Mouse (Mus musculus) cerebellum, adult 18-20 months (tissue): ENCODE measurements at regions not wholly inside any gene's neighbourhood (a gene's known extent, or its start where the extent isn't known, plus 50 kb on each side); places are given as distances from the start of the nearest gene placed in this dataset.

Experiments
- DNase-seq, 2 experiments: peaks; one replicate each; pipeline ENCODE4 v3.0.0; 2021

GRCm38 (mm10) chr13:107873244-107873667, 171.0 kb upstream of the Smim15 start:
- DNase-seq = no peak

GRCm38 (mm10) chr13:107872574-107872973, 171.7 kb upstream of the Smim15 start:
- no peak for DNase-seq

- no peak for DNase-seq
These were observed 172.1 kb upstream of the Smim15 start for GRCm38 (mm10) chr13:107872137-107872536.

GRCm38 (mm10) chr13:107868906-107869305, 175.3 kb upstream of the Smim15 start:
- DNase-seq = no peak

GRCm38 (mm10) chr13:107866825-107867224, 177.4 kb upstream of the Smim15 start:
- DNase-seq = no peak

- DNase-seq = no peak
These were observed 181.2 kb upstream of the Smim15 start for GRCm38 (mm10) chr13:107862793-107863654.

- DNase-seq = no peak
These were observed 182.7 kb upstream of the Smim15 start for GRCm38 (mm10) chr13:107861384-107862134.

- DNase-seq = no peak
These were observed 187.0 kb upstream of the Smim15 start for GRCm38 (mm10) chr13:107857043-107857755.

- DNase-seq = no peak
These were observed 193.2 kb upstream of the Smim15 start for GRCm38 (mm10) chr13:107850907-107851560.

- no peak for DNase-seq
These were observed 195.4 kb upstream of the Smim15 start for GRCm38 (mm10) chr13:107848871-107849270.

GRCm38 (mm10) chr13:107847179-107848012, 196.8 kb upstream of the Smim15 start:
- DNase-seq = no peak

- no peak for DNase-seq
These were observed 197.5 kb upstream of the Smim15 start for GRCm38 (mm10) chr13:107846621-107847178.

- DNase-seq = no peak
These were observed 198.4 kb upstream of the Smim15 start for GRCm38 (mm10) chr13:107845838-107846237.

- no peak for DNase-seq
These were observed 200.2 kb upstream of the Smim15 start for GRCm38 (mm10) chr13:107844085-107844484.

- no peak for DNase-seq
These were observed 206.0 kb upstream of the Smim15 start for GRCm38 (mm10) chr13:107838126-107838715.

GRCm38 (mm10) chr13:107837206-107837952, 206.9 kb upstream of the Smim15 start:
- DNase-seq = no peak

- no peak for DNase-seq
These were observed 208.4 kb upstream of the Smim15 start for GRCm38 (mm10) chr13:107835756-107836385.

- no peak for DNase-seq
These were observed 212.2 kb upstream of the Smim15 start for GRCm38 (mm10) chr13:107831997-107832396.

GRCm38 (mm10) chr13:107831221-107831681, 213.0 kb upstream of the Smim15 start:
- peak; percentile 76 to 80 for DNase-seq

GRCm38 (mm10) chr13:107830281-107830680, 214.0 kb upstream of the Smim15 start:
- no peak for DNase-seq
